Mouse (Mus musculus): ENCODE data around the gene Tgif1. TPM values are rescaled to one million over a fixed set of nuclear protein-coding genes. Genes with fewer than 3 reads are reported as not detected.

The Tgif1 gene
- polyA plus RNA-seq (2015; fragmentation: Nextera tagmentation; extraction: Ambion mirVana) = 15.2 and 17.8 TPM in 2 replicates

DNA sequence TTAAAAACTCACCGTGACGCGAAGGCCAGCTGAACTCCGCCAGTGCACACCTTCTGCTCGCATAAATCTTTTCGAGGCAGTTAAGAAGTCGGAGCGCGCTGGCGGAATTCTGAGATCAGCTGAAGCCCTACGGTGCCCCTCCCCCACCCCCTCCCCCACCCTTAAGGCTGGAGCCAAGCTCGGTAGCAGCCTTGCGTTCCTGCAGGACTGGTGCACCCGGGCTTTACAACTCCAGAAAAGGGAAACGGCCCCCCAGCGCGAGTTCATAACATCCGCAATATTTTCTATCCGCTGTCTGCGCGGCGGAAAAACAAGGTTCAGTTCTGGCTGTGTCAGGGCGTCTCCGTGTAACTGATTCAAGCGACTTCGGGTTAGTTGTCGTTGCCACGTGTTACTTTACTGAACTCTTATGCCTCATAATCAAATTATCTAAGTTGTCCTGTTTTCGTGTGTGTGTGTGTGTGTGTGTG, at the start of gene Tgif1:
Tgif1 (minus strand) TSS at position 111 of the 470 bp plus-strand sequence.

MicroRNAs encoded within 50 kb of the gene (microRNA counts, 519-probe panel; counts per million panel counts)
- 296 counts per million, percentile 58 among the panel's probes with 10 or more counts for microRNA mmu-miR-1195

Small RNA genes lying within 50 kb of the gene (microRNA-seq; reads per million reads assigned to microRNA genes)
- 0 reads per million in 2 experiments for gene Mir1195

Other genes with a start within 250 kb of the Tgif1 start
- 238 and 283 TPM in 2 replicates for gene Myom1, start 149.1 kb upstream of the Tgif1 start, polyA plus RNA-seq (2015; fragmentation: Nextera tagmentation; extraction: Ambion mirVana)
- gene Myl12a, start 149.3 kb upstream of the Tgif1 start, polyA plus RNA-seq (2015; fragmentation: Nextera tagmentation; extraction: Ambion mirVana) = 1,033 and 1,135 TPM in 2 replicates